Mouse (Mus musculus) megakaryocyte, embryonic 14.5 days (primary cell): ENCODE results near the gene Ncoa6. TPM values are rescaled to one million over a fixed set of nuclear protein-coding genes. Genes with fewer than 3 reads are reported as not detected.
"Not testable (repeated sequence)": the region's sequence is repeated elsewhere in the genome, so short reads cannot be mapped to it uniquely, and the experiment has no call there.

Experiments used
- H3K27me3 ChIP-seq: replicated peaks from 2 replicates; pipeline ENCODE3; 2012; ENCODE audit warnings: inconsistent platforms
- H3K36me3 ChIP-seq: replicated peaks from 2 replicates; pipeline ENCODE3; 2012; ENCODE audit warnings: low read length, inconsistent platforms, mixed read lengths
- H3K4me1 ChIP-seq: 2 replicates; pipeline ENCODE4 v1.6.1; 2012; ENCODE audit warnings: inconsistent platforms
- H3K4me3 ChIP-seq: replicated peaks from 2 replicates; pipeline ENCODE3; 2012; ENCODE audit warnings: moderate library complexity, mild to moderate bottlenecking, inconsistent platforms
- H3K9me3 ChIP-seq: 2 replicates; pipeline ENCODE4 v1.6.1; 2012; ENCODE audit warnings: inconsistent platforms
- FLI1 ChIP-seq: IDR thresholded peaks from 2 replicates; pipeline ENCODE4 v1.6.1; 2012; ENCODE audit warnings: low read length, inconsistent platforms, mixed read lengths
- GATA1 ChIP-seq: IDR thresholded peaks from 3 replicates; pipeline ENCODE4 v1.6.1; 2012; ENCODE audit warnings: mixed read lengths, low read length, inconsistent platforms, borderline replicate concordance
- polyA plus RNA-seq: library from polyadenylated mRNA; stranded (reverse); fragments of >175 nt; gene quantifications from 2 replicates; pipeline ENCODE4 v1.2.3, GENCODE M21; 2012; ENCODE audit warnings: low replicate concordance; ENCODE audit not compliant: insufficient read depth

Ncoa6 gene
- polyA plus RNA-seq, 1 experiment: 8.0 TPM

DNA sequence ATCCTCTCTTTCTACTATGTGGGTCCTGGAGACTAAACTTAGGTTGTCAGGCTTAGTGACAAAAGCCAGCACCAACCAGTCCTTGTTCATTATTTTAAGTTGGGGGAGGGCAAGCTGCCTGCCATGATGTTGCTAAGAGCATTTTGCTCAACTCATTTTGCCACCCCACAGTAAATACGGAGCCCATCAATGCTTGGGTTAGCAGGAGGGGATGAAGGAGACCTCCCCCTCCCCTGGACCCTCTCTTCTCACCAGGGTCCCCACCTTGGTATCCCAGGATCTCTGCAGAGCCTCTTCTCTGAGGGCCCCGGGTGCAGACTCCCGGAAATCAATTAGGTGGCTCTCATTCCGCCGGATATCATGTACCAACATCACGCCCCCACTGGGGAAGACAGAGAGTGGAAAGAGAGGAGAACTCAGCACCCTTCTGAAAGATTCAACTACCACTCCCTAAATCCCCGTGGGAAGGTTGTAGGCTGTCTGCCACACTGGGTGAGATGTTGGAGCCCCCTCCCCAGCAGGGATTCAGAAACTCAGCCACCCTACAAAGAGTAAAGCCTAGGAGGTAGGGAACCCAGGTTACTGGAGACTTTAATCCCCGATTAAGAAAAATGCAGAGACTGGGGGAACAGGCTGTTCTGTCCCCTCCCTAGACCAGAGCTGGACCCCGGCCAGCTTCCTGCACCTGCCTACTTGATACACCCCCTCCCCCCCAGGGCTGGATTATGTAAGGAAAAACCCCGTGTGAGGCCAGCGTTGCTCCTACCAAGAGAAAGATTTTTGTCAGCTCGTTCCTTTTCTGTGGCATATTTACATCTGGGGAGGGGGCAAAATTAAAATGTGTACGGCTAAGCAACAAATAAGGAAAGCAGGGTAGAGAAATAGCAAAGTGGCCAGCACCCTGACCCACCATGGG is 31.0 kb upstream of the Ncoa6 start:
- TF ChIP-seq FLI1: no peak
- no peak for TF ChIP-seq GATA1
- peaks cover 2% of the 10 kb centered on the region for H3K36me3 ChIP-seq
- peaks cover 33% of the 10 kb centered on the region for H3K27me3 ChIP-seq
- H3K9me3 ChIP-seq: no peaks in the 10 kb centered on the region
- H3K4me3 ChIP-seq: peak overlapping the region; percentile 57
- peaks cover 31% of the 10 kb centered on the region for H3K4me1 ChIP-seq

- Histone ChIP-seq H3K27me3 (peaks cover 37% of the 10 kb centered on the region), H3K36me3 (peaks cover 2% of the 10 kb centered on the region), H3K9me3 (no peaks in the 10 kb centered on the region), H3K4me1 (peaks cover 26% of the 10 kb centered on the region), H3K4me3 (peak overlapping the region; percentile 85)
- no peak for TF ChIP-seq FLI1
- no peak for TF ChIP-seq GATA1
Measured at GRCm38 (mm10) chr2:155502596-155502995, 28.9 kb upstream of the Ncoa6 start.

- Histone ChIP-seq H3K36me3 (no peaks in the 10 kb centered on the region), H3K9me3 (no peaks in the 10 kb centered on the region), H3K27me3 (peaks cover 27% of the 10 kb centered on the region), H3K4me3 (no peak overlapping the region), H3K4me1 (peaks cover 11% of the 10 kb centered on the region)
- TF ChIP-seq FLI1 (no peak), GATA1 (no peak)
Measured at GRCm38 (mm10) chr2:155490998-155491397, 17.3 kb upstream of the Ncoa6 start.

- no peak for TF ChIP-seq FLI1
- no peak for TF ChIP-seq GATA1
- H3K9me3 ChIP-seq: peaks cover 4% of the 10 kb centered on the region; the same call in 1 of the 2 replicates
- no peak overlapping the region for H3K4me3 ChIP-seq
- H3K27me3 ChIP-seq: peaks cover 7% of the 10 kb centered on the region
- H3K4me1 ChIP-seq: no peaks in the 10 kb centered on the region
- no peaks in the 10 kb centered on the region for H3K36me3 ChIP-seq
Measured at GRCm38 (mm10) chr2:155482021-155482420, 8.3 kb upstream of the Ncoa6 start.

- TF ChIP-seq FLI1 (no peak), GATA1 (no peak)
Measured at GRCm38 (mm10) chr2:155472671-155473569, 774 bp downstream of the Ncoa6 start.

DNA sequence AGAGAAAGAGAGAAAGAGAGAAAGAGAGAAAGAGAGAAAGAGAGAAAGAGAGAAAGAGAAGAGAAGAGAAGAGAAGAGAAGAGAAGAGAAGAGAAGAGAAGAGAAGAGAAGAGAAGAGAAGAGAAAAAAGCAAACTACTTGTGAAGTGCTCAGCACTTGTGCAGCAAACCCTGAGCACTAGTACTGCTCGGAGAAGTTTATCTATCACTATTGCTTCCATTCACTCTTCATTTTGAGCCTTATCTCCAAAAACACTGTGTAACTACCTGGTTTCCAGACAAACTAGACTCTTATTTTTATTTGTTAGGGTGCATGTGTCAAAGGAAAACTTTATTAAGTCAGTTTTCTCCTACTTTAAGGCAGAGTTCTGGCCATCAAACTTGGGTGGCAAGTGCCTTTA is 6.8 kb downstream of the Ncoa6 start:
- no peak for TF ChIP-seq FLI1
- no peak for TF ChIP-seq GATA1
- Histone ChIP-seq H3K4me1 (peaks cover 14% of the 10 kb centered on the region), H3K36me3 (peaks cover 12% of the 10 kb centered on the region), H3K4me3 (no peak overlapping the region), H3K9me3 (no peaks in the 10 kb centered on the region), H3K27me3 (no peaks in the 10 kb centered on the region)

More at GRCm38 (mm10) chr2:155472671-155473569, 774 bp downstream of the Ncoa6 start:
- H3K9me3 ChIP-seq: no peaks in the 10 kb centered on the region
- H3K36me3 ChIP-seq: no peaks in the 10 kb centered on the region
- H3K4me1 ChIP-seq: peaks cover 24% of the 10 kb centered on the region
- H3K27me3 ChIP-seq: peaks cover under 1% of the 10 kb centered on the region
- H3K4me3 ChIP-seq: peak overlapping the region; percentile 96

DNA sequence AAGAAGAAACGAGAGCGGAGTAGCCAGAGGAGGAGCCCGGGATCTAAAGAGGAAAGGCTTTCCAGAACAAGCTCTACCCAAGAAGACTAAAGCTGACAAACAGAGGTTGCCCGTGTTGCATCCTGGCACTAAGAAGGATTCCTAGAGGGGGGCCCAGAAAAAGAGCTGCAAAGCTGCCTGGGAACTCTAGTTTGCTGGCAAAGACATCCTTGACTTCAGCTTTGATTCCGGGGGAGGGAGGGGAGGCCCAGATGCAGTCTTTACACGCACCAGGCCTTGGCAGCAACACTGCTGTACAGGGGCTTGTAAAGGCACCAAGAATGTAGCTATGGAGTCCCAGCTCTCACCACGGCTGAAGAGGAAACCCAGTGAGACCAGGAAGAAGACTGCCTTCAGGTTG is 20.1 kb downstream of the Ncoa6 start:
- Histone ChIP-seq H3K9me3 (no peaks in the 10 kb centered on the region), H3K36me3 (peaks cover 16% of the 10 kb centered on the region), H3K27me3 (no peaks in the 10 kb centered on the region), H3K4me3 (no peak overlapping the region), H3K4me1 (no peaks in the 10 kb centered on the region)
- no peak for TF ChIP-seq GATA1
- no peak for TF ChIP-seq FLI1

DNA sequence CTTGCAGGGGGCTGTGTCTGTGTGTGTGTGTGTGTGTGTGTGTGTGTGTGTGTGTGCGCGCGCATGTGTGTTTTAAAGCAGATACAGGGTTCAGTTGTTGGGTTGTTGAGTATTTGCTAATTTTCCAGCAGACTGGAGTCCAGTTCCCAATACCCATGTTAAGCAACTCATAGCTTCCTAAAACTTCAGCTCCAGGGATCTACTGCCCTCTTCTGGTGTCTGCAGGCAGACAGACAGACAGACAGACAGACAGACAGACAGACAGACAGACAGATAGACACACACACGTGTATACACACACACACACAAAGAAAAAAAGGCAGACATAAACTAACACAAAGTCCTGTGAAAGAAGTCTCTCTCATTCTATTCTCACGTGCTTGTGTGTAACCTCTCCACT is 22.4 kb downstream of the Ncoa6 start:
- 0 out of 2 replicates have a peak, but pooled peaks cover 3% of the 10 kb centered on the region for H3K4me1 ChIP-seq
- H3K9me3 ChIP-seq: no peaks in the 10 kb centered on the region
- TF ChIP-seq FLI1: no peak
- no peak for TF ChIP-seq GATA1
- H3K36me3 ChIP-seq: peaks cover 16% of the 10 kb centered on the region
- no peaks in the 10 kb centered on the region for H3K27me3 ChIP-seq
- no peak overlapping the region for H3K4me3 ChIP-seq

DNA sequence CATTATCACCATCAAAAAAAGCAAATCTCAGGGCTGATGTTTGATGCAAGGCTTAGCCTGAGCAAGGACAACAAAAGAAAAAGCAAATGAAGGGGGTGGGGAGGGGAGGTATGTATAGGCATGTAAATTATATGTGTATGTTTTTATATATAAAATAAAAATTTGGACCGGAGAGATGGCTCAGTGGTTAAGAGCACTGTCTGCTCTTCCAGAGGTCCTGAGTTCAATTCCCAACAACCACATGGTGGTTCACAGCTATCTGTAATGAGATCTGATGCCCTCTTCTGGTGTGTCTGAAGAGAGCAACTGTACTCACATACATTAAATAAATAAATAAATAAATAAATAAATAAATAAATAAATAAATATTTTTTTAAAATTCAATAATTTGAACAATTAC is 25.8 kb downstream of the Ncoa6 start:
- H3K4me1 ChIP-seq: peaks cover 30% of the 10 kb centered on the region
- H3K36me3 ChIP-seq: peaks cover 11% of the 10 kb centered on the region

More for the DNA sequence above, 25.8 kb downstream of the Ncoa6 start:
- not testable (repeated sequence) for H3K9me3 ChIP-seq, H3K4me3 ChIP-seq, H3K27me3 ChIP-seq
